Mouse (Mus musculus) ES-E14 (cell line): Measurements from ENCODE around the gene Samd11. TPM values are rescaled to one million over a fixed set of nuclear protein-coding genes. Genes with fewer than 3 reads are reported as not detected.
A peak's percentile ranks its signal among the peaks of the same experiment; 100 is the strongest.

ENCODE experiments used
- DNase-seq: peaks from one replicate; pipeline ENCODE4 v3.0.0-alpha.2; 2013; ENCODE audit warnings: low read depth, low spot score
- H3K27ac ChIP-seq: 2 replicates; pipeline ENCODE4 v1.5.1; 2012; ENCODE audit warnings: low read depth, mild to moderate bottlenecking, low read length, moderate library complexity, mixed read lengths; ENCODE audit not compliant: poor library complexity, insufficient read depth, severe bottlenecking
- H3K36me3 ChIP-seq: 2 replicates; pipeline ENCODE4 v1.6.1; 2012; ENCODE audit warnings: mild to moderate bottlenecking, low read length, moderate library complexity, mixed read lengths; ENCODE audit not compliant: control insufficient read depth, poor library complexity, insufficient read depth, severe bottlenecking
- H3K4me1 ChIP-seq, 2 experiments: fragments of 150-350 bp in 1 of 2; sonication (generic) in 1 of 2; 2 replicates each; pipeline ENCODE4 v1.6.1; 2012; ENCODE audit warnings: low read length in 2 of 2, mild to moderate bottlenecking in 1 of 2, mixed read lengths in 1 of 2; ENCODE audit not compliant: control insufficient read depth in 2 of 2, insufficient read depth in 2 of 2, poor library complexity in 1 of 2
- H3K4me3 ChIP-seq, 2 experiments: fragments of 150-350 bp in 1 of 2; sonication (generic) in 1 of 2; 2 replicates each; pipeline ENCODE4 v1.5.1; 2012; ENCODE audit warnings: low read length in 2 of 2, low read depth in 1 of 2, mild to moderate bottlenecking in 1 of 2, mixed read lengths in 1 of 2; ENCODE audit not compliant: insufficient read depth in 1 of 2, poor library complexity in 1 of 2, severe bottlenecking in 1 of 2
- H3K9ac ChIP-seq: 2 replicates; pipeline ENCODE4 v1.6.1; 2012; ENCODE audit warnings: low read depth, mild to moderate bottlenecking, low read length, mixed read lengths; ENCODE audit not compliant: poor library complexity, insufficient read depth, severe bottlenecking
- H3K9me3 ChIP-seq: fragments of 150-350 bp; sonication (generic); 2 replicates; pipeline ENCODE4 v1.6.1; 2012; ENCODE audit warnings: low read depth, mild to moderate bottlenecking, low read length; ENCODE audit not compliant: control insufficient read depth, insufficient read depth
- CHD2 ChIP-seq: IDR thresholded peaks from 2 replicates; pipeline ENCODE4 v1.6.1; 2014; ENCODE audit warnings: mild to moderate bottlenecking, low read depth, low read length, inconsistent platforms
- HCFC1 ChIP-seq: IDR thresholded peaks from 2 replicates; pipeline ENCODE4 v1.6.1; 2012; ENCODE audit warnings: low read length, inconsistent platforms, borderline replicate concordance; ENCODE audit not compliant: insufficient read depth
- MAFK ChIP-seq: IDR thresholded peaks from 2 replicates; pipeline ENCODE4 v1.6.1; 2014; ENCODE audit warnings: mild to moderate bottlenecking, low read depth, low read length, inconsistent platforms; ENCODE audit not compliant: insufficient read depth
- ZC3H11A ChIP-seq: IDR thresholded peaks from 2 replicates; pipeline ENCODE4 v1.6.1; 2012; ENCODE audit warnings: low read depth, mild to moderate bottlenecking, inconsistent platforms, low read length, borderline replicate concordance
- ZNF384 ChIP-seq: IDR thresholded peaks from 2 replicates; pipeline ENCODE4 v1.6.1; 2012; ENCODE audit warnings: low read depth, low read length, inconsistent platforms
- in situ Hi-C, 2 experiments: fragments of 600-800 bp; cut with MboI; formaldehyde crosslinking; loops; one replicate each; pipeline ENCODE4 v1.15.1; 2025; ENCODE audit warnings: low sequenced_read_pairs in 2 of 2, inconsistent platforms in 1 of 2; ENCODE audit not compliant: unreplicated experiment in 2 of 2
- total RNA-seq: library from RNA; depleted of rRNA; stranded (reverse); fragments of 300-350 nt; gene quantifications from 2 replicates; pipeline ENCODE4 v1.2.3, GENCODE M21; 2012; rRNA removed

Gene Samd11
- 1.4 and 2.3 TPM in 2 replicates for total RNA-seq

DNA sequence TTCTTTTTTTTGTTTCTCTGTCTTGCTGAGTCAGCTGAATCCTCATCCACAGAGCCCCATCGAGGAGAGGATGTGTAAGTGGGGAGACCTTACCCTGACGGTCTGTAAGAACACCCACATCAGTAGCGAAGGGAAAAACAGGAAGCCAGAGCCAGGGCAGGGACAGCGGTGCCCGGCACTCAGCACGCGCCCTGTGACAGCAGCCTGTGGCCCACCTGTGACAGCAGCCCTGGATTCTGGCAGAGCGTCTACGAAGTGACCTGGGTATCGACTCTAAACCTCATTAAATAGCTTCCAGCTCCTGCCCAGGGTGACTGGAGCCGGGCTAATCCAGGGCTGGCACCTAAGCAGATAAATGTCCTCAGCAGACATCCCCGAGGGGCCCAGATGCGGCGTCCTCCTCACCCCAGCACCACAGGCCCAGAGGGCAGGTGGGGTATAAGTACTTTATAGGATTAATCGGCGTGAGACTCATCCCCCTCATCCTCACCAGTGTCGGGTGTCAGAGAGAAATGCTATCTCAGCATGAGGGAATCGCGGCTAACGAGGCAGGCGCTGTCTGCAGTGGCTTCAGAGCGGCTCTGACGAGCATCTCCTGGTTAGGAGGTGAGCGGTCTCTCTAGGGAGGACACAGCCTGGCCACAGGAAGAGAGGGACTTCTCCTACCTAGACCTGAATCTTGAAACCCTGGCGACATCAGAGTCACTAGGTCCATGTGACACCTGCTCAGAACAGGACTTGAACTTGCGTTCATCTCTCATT is at the start of gene Samd11:
TSS of gene Samd11 (minus strand) at position 580 of the 762 bp plus-strand sequence.
- Histone ChIP-seq H3K9me3 (no peaks in the 10 kb centered on the region), H3K4me3 (no peak within 1 kb of the TSS), H3K36me3 (no peaks in the 10 kb centered on the region), H3K4me1 (peaks cover 0 to 2% of the 10 kb centered on the region in 2 experiments; a peak in 1 of 4 replicates), H3K9ac (no peak within 1 kb of the TSS), H3K27ac (no peak within 1 kb of the TSS)
- in situ Hi-C loops = no loop called here
- TF ChIP-seq CHD2 (no peak), MAFK (peak; percentile 92)
- no peak for DNase-seq

- Histone ChIP-seq H3K4me3 (no peak overlapping the region), H3K27ac (no peak overlapping the region), H3K9ac (no peak overlapping the region), H3K9me3 (0 out of 2 replicates have a peak, but pooled peaks cover 1% of the 10 kb centered on the region), H3K4me1 (peaks cover 0 to 3% of the 10 kb centered on the region in 2 experiments; a peak in 1 of 4 replicates), H3K36me3 (peaks cover 1% of the 10 kb centered on the region; the same call in 1 of the 2 replicates)
- TF ChIP-seq HCFC1 = no peak
- no peak for TF ChIP-seq MAFK
- TF ChIP-seq ZC3H11A = no peak
- TF ChIP-seq CHD2 = no peak
- no peak for TF ChIP-seq ZNF384
- in situ Hi-C loops = no loop called here
- DNase-seq = no peak
Measured at GRCm38 (mm10) chr4:156254361-156255077, 938 bp downstream of the Samd11 start.

GRCm38 (mm10) chr4:156253043-156253442 is 2.4 kb downstream of the Samd11 start:
- peaks cover 4% of the 10 kb centered on the region for H3K9me3 ChIP-seq
- no peak for TF ChIP-seq HCFC1
- no peak for TF ChIP-seq CHD2
- no peak for TF ChIP-seq MAFK
- no peak for TF ChIP-seq ZC3H11A
- no peak for TF ChIP-seq ZNF384
- peaks cover 0 to 5% of the 10 kb centered on the region in 2 experiments; a peak in 1 of 4 replicates for H3K4me1 ChIP-seq
- peaks cover 15% of the 10 kb centered on the region for H3K36me3 ChIP-seq
- H3K4me3 ChIP-seq = no peak overlapping the region
- no peak overlapping the region for H3K27ac ChIP-seq
- in situ Hi-C loops = no loop called here
- DNase-seq = no peak
- no peak overlapping the region for H3K9ac ChIP-seq

GRCm38 (mm10) chr4:156252619-156253018 is 2.8 kb downstream of the Samd11 start:
- Histone ChIP-seq H3K4me3 (no peak overlapping the region), H3K36me3 (peaks cover 19% of the 10 kb centered on the region), H3K9ac (no peak overlapping the region), H3K4me1 (peaks cover 0 to 5% of the 10 kb centered on the region in 2 experiments; a peak in 1 of 4 replicates), H3K9me3 (peaks cover 4% of the 10 kb centered on the region), H3K27ac (no peak overlapping the region)
- TF ChIP-seq MAFK (no peak), CHD2 (no peak), ZNF384 (no peak), ZC3H11A (no peak), HCFC1 (no peak)
- no peak for DNase-seq
- in situ Hi-C loops = no loop called here

GRCm38 (mm10) chr4:156252140-156252539 is 3.3 kb downstream of the Samd11 start:
- Histone ChIP-seq H3K27ac (no peak overlapping the region), H3K36me3 (peaks cover 23% of the 10 kb centered on the region), H3K9ac (no peak overlapping the region), H3K4me3 (no peak overlapping the region), H3K9me3 (peaks cover 4% of the 10 kb centered on the region), H3K4me1 (peaks cover 0 to 5% of the 10 kb centered on the region in 2 experiments; a peak in 1 of 4 replicates)
- in situ Hi-C loops = no loop called here
- no peak for DNase-seq
- TF ChIP-seq HCFC1 = no peak
- TF ChIP-seq ZNF384 = no peak
- TF ChIP-seq ZC3H11A = no peak
- no peak for TF ChIP-seq CHD2
- no peak for TF ChIP-seq MAFK
